Mouse (Mus musculus): ENCODE measurements at regions not wholly inside any gene's neighbourhood (a gene's known extent, or its start where the extent isn't known, plus 50 kb on each side); places are given as distances from the start of the nearest gene placed in this dataset.
A peak's percentile ranks its signal among the peaks of the same experiment; 100 is the strongest.
"Not testable (repeated sequence)": the region's sequence is repeated elsewhere in the genome, so short reads cannot be mapped to it uniquely, and the experiment has no call there.

DNA sequence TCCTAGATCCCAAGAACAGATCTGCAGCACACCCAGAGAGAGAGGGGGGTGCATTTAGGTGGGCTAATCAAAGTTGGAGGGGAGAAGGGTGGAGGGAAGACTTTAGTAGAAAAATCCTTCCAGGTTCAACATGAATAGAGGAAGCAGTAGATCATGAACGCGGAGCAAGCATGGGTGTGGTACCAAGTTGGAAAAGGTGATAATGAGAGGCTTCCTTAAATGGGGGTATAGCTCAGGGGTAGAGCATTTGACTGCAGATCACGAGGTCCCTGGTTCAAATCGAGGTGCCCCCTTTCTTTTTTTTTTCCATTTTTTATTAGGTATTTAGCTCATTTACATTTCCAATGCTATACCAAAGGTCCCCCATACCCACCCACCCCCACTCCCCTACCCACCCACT, 54.0 kb upstream of the Krba1 start:
- H3K27me3 ChIP-seq (ENCODE audit: control insufficient read depth in 1 of 2, insufficient read depth in 2 of 2, low read length in 2 of 2); H3K36me3 ChIP-seq (ENCODE audit: control insufficient read depth in 1 of 2, insufficient read depth in 2 of 2, low read length in 2 of 2); H3K9ac ChIP-seq (ENCODE audit: control insufficient read depth, low read depth, low read length, poor library complexity, severe bottlenecking); H3K4me3 ChIP-seq (ENCODE audit: control insufficient read depth in 1 of 2, insufficient read depth in 1 of 2, low read depth in 2 of 2, low read length in 2 of 2); H3K9me3 ChIP-seq (replicated peaks; ENCODE audit: insufficient read depth, low read length); H3K27ac ChIP-seq (ENCODE audit: control insufficient read depth, low read depth, low read length); H3K4me1 ChIP-seq (ENCODE audit: control insufficient read depth in 1 of 2, insufficient read depth in 2 of 2, low read length in 2 of 2); H3K79me2 ChIP-seq (ENCODE audit: control insufficient read depth, insufficient read depth, low read length, poor library complexity): not testable (repeated sequence)
- peak; percentile 96 for TF ChIP-seq TBP (IDR thresholded peaks at IDR 0.05; ENCODE audit: low read depth, low read length)
- peak; percentile 11 for DNase-seq (ENCODE audit: low read depth, low spot score)

DNA sequence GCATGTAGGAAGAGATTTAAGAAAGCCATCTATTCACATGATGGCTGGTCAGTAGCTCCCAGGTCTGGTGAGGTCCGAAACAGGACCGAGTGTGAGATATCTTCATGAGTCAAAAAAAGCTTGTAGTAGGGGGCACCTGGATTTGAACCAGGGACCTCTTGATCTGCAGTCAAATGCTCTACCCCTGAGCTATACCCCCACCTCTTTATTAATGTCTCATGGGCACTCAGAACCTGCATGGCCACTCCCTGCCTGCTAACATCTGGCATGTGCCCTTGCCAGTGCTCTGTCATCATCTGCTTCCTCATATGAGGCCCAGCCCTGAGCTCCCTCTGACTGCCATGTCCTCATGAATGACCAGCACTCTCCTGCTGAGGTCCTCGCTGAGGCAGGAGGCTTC, 58.4 kb upstream of the Krba1 start:
- TF ChIP-seq TBP (IDR thresholded peaks at IDR 0.05; ENCODE audit: low read depth, low read length): peak; percentile 74

DNA sequence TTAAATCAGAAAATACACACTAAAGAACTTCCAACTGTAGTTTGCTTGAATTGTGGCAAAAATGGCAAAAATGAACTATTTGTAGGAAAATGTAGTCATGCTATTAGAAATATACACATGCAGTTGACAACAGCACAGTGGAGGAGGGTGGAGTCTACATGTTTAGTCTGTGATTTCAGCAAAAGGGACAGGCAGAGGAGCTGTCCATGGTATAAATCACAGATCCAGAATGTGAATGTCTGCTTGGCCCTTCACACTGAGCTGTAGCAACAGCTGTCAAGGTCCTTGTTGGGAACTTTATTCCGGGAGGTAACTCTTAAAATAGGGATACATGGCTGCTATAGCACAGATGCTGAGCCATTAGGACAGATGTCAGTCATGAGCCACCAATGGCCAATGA, 107.4 kb upstream of the Krba1 start:
- no peak overlapping the region for H3K4me3 ChIP-seq (ENCODE audit: control insufficient read depth in 1 of 2, insufficient read depth in 1 of 2, low read depth in 2 of 2, low read length in 2 of 2)
- TF ChIP-seq UBTF (IDR thresholded peaks at IDR 0.05; ENCODE audit: borderline replicate concordance, insufficient read depth, low read depth, low read length) (no peak), USF1 (IDR thresholded peaks at IDR 0.05; ENCODE audit: low read depth, low read length) (no peak), MEF2A (IDR thresholded peaks at IDR 0.05; ENCODE audit: extremely low read depth, insufficient replicate concordance, low read depth, low read length, poor library complexity, severe bottlenecking) (no peak), KAT2A (conservative IDR thresholded peaks at IDR 0.05; ENCODE audit: low read depth, low read length) (no peak), JUND (IDR thresholded peaks at IDR 0.05; ENCODE audit: low read depth, low read length) (no peak), EP300 (IDR thresholded peaks at IDR 0.05; ENCODE audit: low read depth in 1 of 2, low read length in 2 of 2) (no peak), POLR2AphosphoS5 (IDR thresholded peaks at IDR 0.05; ENCODE audit: borderline replicate concordance, low read depth, low read length) (no peak), NELFE (IDR thresholded peaks at IDR 0.05; ENCODE audit: low read depth, low read length) (no peak), POLR2A (IDR thresholded peaks at IDR 0.05; ENCODE audit: control insufficient read depth in 1 of 2, insufficient read depth in 1 of 2, low read depth in 1 of 2, low read length in 2 of 2, poor library complexity in 1 of 2) (no peak)
- H3K36me3 ChIP-seq (ENCODE audit: control insufficient read depth in 1 of 2, insufficient read depth in 2 of 2, low read length in 2 of 2): no peaks in the 10 kb centered on the region
- H3K79me2 ChIP-seq (ENCODE audit: control insufficient read depth, insufficient read depth, low read length, poor library complexity): no peaks in the 10 kb centered on the region
- no peaks in the 10 kb centered on the region for H3K27me3 ChIP-seq (ENCODE audit: control insufficient read depth in 1 of 2, insufficient read depth in 2 of 2, low read length in 2 of 2)
- no peak overlapping the region for H3K9ac ChIP-seq (ENCODE audit: control insufficient read depth, low read depth, low read length, poor library complexity, severe bottlenecking)
- H3K27ac ChIP-seq (ENCODE audit: control insufficient read depth, low read depth, low read length): no peak overlapping the region
- DNase-seq (ENCODE audit: low read depth, low spot score): peak; percentile 14
- H3K9me3 ChIP-seq (replicated peaks; ENCODE audit: insufficient read depth, low read length): no peaks in the 10 kb centered on the region
- no peaks in the 10 kb centered on the region for H3K4me1 ChIP-seq (ENCODE audit: control insufficient read depth in 1 of 2, insufficient read depth in 2 of 2, low read length in 2 of 2)

More for the DNA sequence above, 58.4 kb upstream of the Krba1 start:
- H3K79me2 ChIP-seq (ENCODE audit: control insufficient read depth, insufficient read depth, low read length, poor library complexity); H3K9me3 ChIP-seq (replicated peaks; ENCODE audit: insufficient read depth, low read length); H3K9ac ChIP-seq (ENCODE audit: control insufficient read depth, low read depth, low read length, poor library complexity, severe bottlenecking); H3K27ac ChIP-seq (ENCODE audit: control insufficient read depth, low read depth, low read length); H3K36me3 ChIP-seq (ENCODE audit: control insufficient read depth in 1 of 2, insufficient read depth in 2 of 2, low read length in 2 of 2); DNase-seq (ENCODE audit: low read depth, low spot score); H3K4me1 ChIP-seq (ENCODE audit: control insufficient read depth in 1 of 2, insufficient read depth in 2 of 2, low read length in 2 of 2); H3K27me3 ChIP-seq (ENCODE audit: control insufficient read depth in 1 of 2, insufficient read depth in 2 of 2, low read length in 2 of 2); H3K4me3 ChIP-seq (ENCODE audit: control insufficient read depth in 1 of 2, insufficient read depth in 1 of 2, low read depth in 2 of 2, low read length in 2 of 2): not testable (repeated sequence)

DNA sequence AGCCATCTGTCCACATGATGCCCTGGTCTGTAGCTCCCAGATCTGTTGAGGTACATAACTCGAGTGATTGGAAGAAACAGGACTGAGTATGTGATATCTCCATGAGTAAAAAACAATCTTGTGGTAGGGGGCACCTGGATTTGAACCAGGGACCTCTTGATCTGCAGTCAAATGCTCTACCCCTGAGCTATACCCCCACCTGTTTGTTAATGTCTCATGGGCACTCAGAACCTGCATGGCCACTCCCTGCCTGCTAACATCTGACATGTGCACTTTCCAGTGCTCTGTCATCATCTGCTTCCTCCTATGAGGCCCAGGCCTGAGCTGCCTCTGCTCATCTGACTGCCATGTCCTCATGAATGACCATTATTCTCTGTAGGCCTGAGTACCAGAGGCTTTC, 115.7 kb upstream of the Krba1 start:
- not testable (repeated sequence) for H3K27ac ChIP-seq (ENCODE audit: control insufficient read depth, low read depth, low read length); H3K4me1 ChIP-seq (ENCODE audit: control insufficient read depth in 1 of 2, insufficient read depth in 2 of 2, low read length in 2 of 2); H3K9me3 ChIP-seq (replicated peaks; ENCODE audit: insufficient read depth, low read length); H3K27me3 ChIP-seq (ENCODE audit: control insufficient read depth in 1 of 2, insufficient read depth in 2 of 2, low read length in 2 of 2); DNase-seq (ENCODE audit: low read depth, low spot score); H3K79me2 ChIP-seq (ENCODE audit: control insufficient read depth, insufficient read depth, low read length, poor library complexity); H3K9ac ChIP-seq (ENCODE audit: control insufficient read depth, low read depth, low read length, poor library complexity, severe bottlenecking); H3K4me3 ChIP-seq (ENCODE audit: control insufficient read depth in 1 of 2, insufficient read depth in 1 of 2, low read depth in 2 of 2, low read length in 2 of 2); H3K36me3 ChIP-seq (ENCODE audit: control insufficient read depth in 1 of 2, insufficient read depth in 2 of 2, low read length in 2 of 2)
